Mouse (Mus musculus) CH12.LX (cell line): ENCODE measurements at regions not wholly inside any gene's neighbourhood (a gene's known extent, or its start where the extent isn't known, plus 50 kb on each side); places are given as distances from the start of the nearest gene placed in this dataset.

Experiments used
- CTCF ChIP-seq, 2 experiments: IDR thresholded peaks in 1 of 2; conservative IDR thresholded peaks in 1 of 2; 2 replicates each; pipeline ENCODE4 v1.5.1; 2011 to 2012; ENCODE audit warnings: low read depth in 2 of 2, low read length in 2 of 2, improper control_type of control experiment in 1 of 2, inconsistent platforms in 1 of 2, mild to moderate bottlenecking in 1 of 2, moderate library complexity in 1 of 2
- ETS1 ChIP-seq: conservative IDR thresholded peaks from 2 replicates; pipeline ENCODE4 v1.6.1; 2012; ENCODE audit warnings: low read depth, mild to moderate bottlenecking, inconsistent platforms, low read length, improper control_type of control experiment, moderate library complexity
- HCFC1 ChIP-seq: IDR thresholded peaks from 2 replicates; pipeline ENCODE4 v1.6.1; 2012; ENCODE audit warnings: low read depth, mild to moderate bottlenecking, inconsistent platforms, low read length, improper control_type of control experiment
- MAZ ChIP-seq: IDR thresholded peaks from 2 replicates; pipeline ENCODE4 v1.6.1; 2012; ENCODE audit warnings: low read depth, mild to moderate bottlenecking, inconsistent platforms, low read length, improper control_type of control experiment, moderate library complexity
- POLR2A ChIP-seq: IDR thresholded peaks from 2 replicates; pipeline ENCODE4 v1.6.1; 2011; ENCODE audit warnings: low read depth, mild to moderate bottlenecking, improper control_type of control experiment, low read length
- RAD21 ChIP-seq: IDR thresholded peaks from 2 replicates; pipeline ENCODE4 v1.6.1; 2011; ENCODE audit warnings: low read depth, mild to moderate bottlenecking, low read length, improper control_type of control experiment, moderate library complexity
- USF2 ChIP-seq: conservative IDR thresholded peaks from 2 replicates; pipeline ENCODE4 v1.6.1; 2011; ENCODE audit warnings: low read depth, low read length, improper control_type of control experiment

- no peak for TF ChIP-seq HCFC1
- TF ChIP-seq CTCF (conservative IDR thresholded peaks at IDR 0.05 in 1 of 2, IDR thresholded peaks at IDR 0.05 in 1 of 2; ENCODE audit: low read depth in 2 of 2, low read length in 2 of 2) = no peak
- no peak for TF ChIP-seq USF2
- TF ChIP-seq RAD21 = no peak
- TF ChIP-seq MAZ = no peak
- TF ChIP-seq POLR2A = no peak
- TF ChIP-seq ETS1 = no peak
These were observed 163.3 kb downstream of the Fzd1 start for GRCm38 (mm10) chr5:4594562-4594961.
